Mouse (Mus musculus): ENCODE data around the gene Sec14l4.

GRCm38 (mm10) chr11:4027561-4028334, 3.5 kb upstream of the Sec14l4 start:
- TF ChIP-seq CTCF (IDR thresholded peaks at IDR 0.05; ENCODE audit: extremely low read depth, insufficient read depth, insufficient read length, insufficient replicate concordance): no peak
- TF ChIP-seq POLR2A (IDR thresholded peaks at IDR 0.05; ENCODE audit: low read depth, low read length): no peak

Measured in spleen, adult 2 months (tissue).